Comparison of ENCODE assay signal across 9 mouse cellular contexts in the genomic region with DNA sequence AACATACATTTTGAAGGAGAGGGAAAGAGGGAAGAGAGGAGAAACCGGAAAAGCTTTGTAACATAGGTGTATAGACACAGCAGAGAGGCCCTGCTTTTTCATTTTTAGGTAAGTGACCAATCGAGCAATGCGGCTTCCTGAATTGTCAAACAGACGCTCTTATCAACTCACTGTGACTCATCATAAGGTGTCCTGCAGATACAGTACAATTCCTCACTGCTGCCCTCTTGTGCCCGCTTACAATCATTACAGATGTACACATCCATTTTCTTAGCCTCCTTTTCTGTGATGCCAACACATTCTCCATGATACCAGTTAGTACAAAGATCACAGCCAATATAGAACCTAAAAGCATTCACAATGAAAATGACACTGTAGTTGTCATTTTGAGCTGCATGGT. TPM values are rescaled to one million over a fixed set of nuclear protein-coding genes. Genes with fewer than 3 reads are reported as not detected.
DNase-seq lines count a peak whose midpoint lies in the region; ATAC-seq and TF ChIP-seq lines count a peak whose summit lies in the region.
"Had no signal": no experiment of that assay in that cellular context is flagged by ENCODE, and none has a peak within 500 bp of the region (broad histone marks: within the 10 kb centered on the region; RNA-seq: fewer than 3 reads in every experiment).

No protein-coding gene starts in this region.

- H3K9ac ChIP-seq in forebrain, embryonic 11.5 days (ENCODE audit: low read length) = no peak overlapping the region
- H3K9ac ChIP-seq in forebrain, embryonic 12.5 days = no peak overlapping the region
- H3K9ac ChIP-seq in forebrain, embryonic 16.5 days (replicated peaks; ENCODE audit: low read depth, low read length) = no peak overlapping the region
- no peak overlapping the region for H3K9ac ChIP-seq in lung, embryonic 14.5 days
- H3K9ac ChIP-seq: limb, embryonic 13.5 days had no signal

- no peak overlapping the region for H3K4me2 ChIP-seq in forebrain, embryonic 11.5 days (ENCODE audit: low read depth, low read length, severe bottlenecking)
- H3K4me2 ChIP-seq in forebrain, embryonic 12.5 days = no peak overlapping the region
- no peak overlapping the region for H3K4me2 ChIP-seq in forebrain, embryonic 16.5 days (ENCODE audit: low read length)
- no peak overlapping the region for H3K4me2 ChIP-seq in lung, embryonic 14.5 days
- H3K4me2 ChIP-seq: limb, embryonic 13.5 days had no signal

- no peak overlapping the region for H3K4me3 ChIP-seq in forebrain, embryonic 11.5 days (ENCODE audit: low read depth, low read length)
- H3K4me3 ChIP-seq in forebrain, embryonic 12.5 days (replicated peaks) = no peak overlapping the region
- H3K4me3 ChIP-seq in forebrain, embryonic 16.5 days (replicated peaks; ENCODE audit: low read length) = no peak overlapping the region
- no peak overlapping the region for H3K4me3 ChIP-seq in lung, embryonic 14.5 days (ENCODE audit: low read depth, low read length)
- H3K4me3 ChIP-seq: limb, embryonic 13.5 days had no signal

- TF ChIP-seq CTCF in lung, embryonic 14.5 days (IDR thresholded peaks at IDR 0.05; ENCODE audit: low read depth) = peak; percentile 79

- H3K27ac ChIP-seq in forebrain, embryonic 11.5 days (ENCODE audit: low read depth, low read length) = no peak overlapping the region
- no peak overlapping the region for H3K27ac ChIP-seq in forebrain, embryonic 12.5 days
- peak overlapping the region; percentile 23; the same call in 1 of the 2 replicates for H3K27ac ChIP-seq in forebrain, embryonic 16.5 days (ENCODE audit: low read length)
- no peak overlapping the region for H3K27ac ChIP-seq in lung, embryonic 14.5 days (ENCODE audit: low read depth)
- H3K27ac ChIP-seq: limb, embryonic 13.5 days had no signal

- no peaks in the 10 kb centered on the region for H3K9me3 ChIP-seq in forebrain, embryonic 11.5 days (ENCODE audit: control insufficient read depth, low read length)
- no peaks in the 10 kb centered on the region for H3K9me3 ChIP-seq in forebrain, embryonic 12.5 days
- no peaks in the 10 kb centered on the region for H3K9me3 ChIP-seq in forebrain, embryonic 16.5 days (ENCODE audit: control insufficient read depth, low read length)
- H3K9me3 ChIP-seq in lung, embryonic 14.5 days (ENCODE audit: low read depth, low read length) = no peaks in the 10 kb centered on the region
- H3K9me3 ChIP-seq: limb, embryonic 13.5 days had no signal

- peak; percentile 74 for DNase-seq in forebrain, embryonic 11.5 days (ENCODE audit: low spot score)
- DNase-seq in CD8-positive naive resting alpha-beta T cell, adult 2 months (ENCODE audit: low read depth in 2 of 2, low spot score in 2 of 2) = peak; percentile 39 to 64
- peak; percentile 91 for DNase-seq in c-Kit-negative CD71-positive TER-119-positive erythroid progenitor cells, embryonic 14.5 days (ENCODE audit: low read depth, low spot score)
- peak; percentile 61 to 75 for DNase-seq in kidney, postnatal 25 days
- DNase-seq in lung, embryonic 14.5 days = peak; percentile 87
- DNase-seq in right cerebral cortex, postnatal 4 days = peak; percentile 80

- WGBS in forebrain, embryonic 11.5 days = 63% methylated on average over 5 of the region's 5 CpGs
- 61% methylated on average over 5 of the region's 5 CpGs for WGBS in forebrain, embryonic 12.5 days
- 58% methylated on average over 5 of the region's 5 CpGs for WGBS in forebrain, embryonic 16.5 days
- WGBS in lung, embryonic 14.5 days = 32% methylated on average over 5 of the region's 5 CpGs

- H3K36me3 ChIP-seq in forebrain, embryonic 11.5 days (ENCODE audit: control insufficient read depth, insufficient read depth, low read length) = peaks cover 4% of the 10 kb centered on the region
- peaks cover 72% of the 10 kb centered on the region for H3K36me3 ChIP-seq in forebrain, embryonic 12.5 days (replicated peaks)
- H3K36me3 ChIP-seq in forebrain, embryonic 16.5 days (ENCODE audit: control insufficient read depth, insufficient read depth) = peaks cover 33% of the 10 kb centered on the region
- H3K36me3 ChIP-seq in lung, embryonic 14.5 days (ENCODE audit: insufficient read depth) = peaks cover 84% of the 10 kb centered on the region

- no peak for ATAC-seq in forebrain, embryonic 11.5 days (replicated peaks; ENCODE audit: low FRiP score)
- ATAC-seq in forebrain, embryonic 12.5 days (ENCODE audit: low FRiP score) = no peak
- peak; percentile 57; the same call in 1 of the 2 replicates for ATAC-seq in forebrain, embryonic 16.5 days
- ATAC-seq in lung, embryonic 14.5 days (ENCODE audit: insufficient read depth) = peak; percentile 54; the same call in 1 of the 2 replicates

- H3K27me3 ChIP-seq in forebrain, embryonic 11.5 days (ENCODE audit: control insufficient read depth, insufficient read depth, low read length) = no peaks in the 10 kb centered on the region
- no peaks in the 10 kb centered on the region for H3K27me3 ChIP-seq in forebrain, embryonic 12.5 days
- no peaks in the 10 kb centered on the region for H3K27me3 ChIP-seq in forebrain, embryonic 16.5 days (replicated peaks; ENCODE audit: control insufficient read depth, insufficient read depth, low read length)
- no peaks in the 10 kb centered on the region for H3K27me3 ChIP-seq in lung, embryonic 14.5 days (ENCODE audit: insufficient read depth, low read length)
- H3K27me3 ChIP-seq: limb, embryonic 13.5 days had no signal

- H3K4me1 ChIP-seq in forebrain, embryonic 11.5 days (replicated peaks; ENCODE audit: control insufficient read depth, insufficient read depth, low read length) = no peaks in the 10 kb centered on the region
- no peaks in the 10 kb centered on the region for H3K4me1 ChIP-seq in forebrain, embryonic 12.5 days
- H3K4me1 ChIP-seq in forebrain, embryonic 16.5 days (replicated peaks; ENCODE audit: control insufficient read depth, insufficient read depth, low read length) = no peaks in the 10 kb centered on the region
- no peaks in the 10 kb centered on the region for H3K4me1 ChIP-seq in lung, embryonic 14.5 days (ENCODE audit: insufficient read depth)
- H3K4me1 ChIP-seq: limb, embryonic 13.5 days had no signal

RNA-seq across cellular contexts. Expression of gene 1810010H24Rik, which starts 18.8 kb away (rescaled TPM):
- 2.5 and 4.2 TPM in 2 replicates for polyA plus RNA-seq in forebrain, embryonic 11.5 days (2014; fragmentation: Nextera tagmentation; extraction: Ambion mirVana)
- polyA plus RNA-seq in forebrain, embryonic 12.5 days (2016; fragmentation: Nextera tagmentation; extraction: Ambion mirVana) = 2.4 and 3.1 TPM in 2 replicates
- polyA plus RNA-seq in forebrain, embryonic 16.5 days (2015; fragmentation: Nextera tagmentation; extraction: Ambion mirVana) = 3.8 and 4.3 TPM in 2 replicates
- polyA plus RNA-seq in lung, embryonic 14.5 days (2014; fragmentation: Nextera tagmentation; extraction: Ambion mirVana) = 5.1 and 7.3 TPM in 2 replicates

RNA-seq across cellular contexts. Expression of gene Kpna2, which starts 45.0 kb away (rescaled TPM):
- polyA plus RNA-seq in forebrain, embryonic 11.5 days (2014; fragmentation: Nextera tagmentation; extraction: Ambion mirVana) = 764 and 777 TPM in 2 replicates
- polyA plus RNA-seq in forebrain, embryonic 12.5 days (2016; fragmentation: Nextera tagmentation; extraction: Ambion mirVana) = 567 and 599 TPM in 2 replicates
- 230 and 256 TPM in 2 replicates for polyA plus RNA-seq in forebrain, embryonic 16.5 days (2015; fragmentation: Nextera tagmentation; extraction: Ambion mirVana)
- polyA plus RNA-seq in lung, embryonic 14.5 days (2014; fragmentation: Nextera tagmentation; extraction: Ambion mirVana) = 563 and 575 TPM in 2 replicates

Comparison
In these comparisons a context has a peak if more than half of its experiments do, and no peak if none do; other contexts are left out.
1. ATAC-seq: peak in forebrain, embryonic 16.5 days (single experiment) and lung, embryonic 14.5 days (single experiment); none in forebrain, embryonic 11.5 days (single experiment) and forebrain, embryonic 12.5 days (single experiment).
2. Peak in every context shown above with its lines, with median percentiles within 50 percentile points of each other: DNase-seq.